Mouse (Mus musculus) midbrain, embryonic 14.5 days (tissue): ENCODE measurements around the gene Thpo. TPM values are rescaled to one million over a fixed set of nuclear protein-coding genes. Genes with fewer than 3 reads are reported as not detected.

ENCODE experiments used
- ATAC-seq: fragments of 200-750 bp; cut with Nextera tagmentation; 2 replicates; pipeline ENCODE4 v1.8.0; 2017; ENCODE audit warnings: moderate number of reproducible peaks, moderate library complexity; ENCODE audit not compliant: low FRiP score, low TSS enrichment
- DNase-seq: peaks from one replicate; pipeline ENCODE4 v3.0.0-alpha.2; 2015
- H3K27ac ChIP-seq: fragments of 300-500 bp; sonication (generic); replicated peaks from 2 replicates; pipeline ENCODE4 v1.5.1; 2014; ENCODE audit warnings: mild to moderate bottlenecking, low read depth, low read length, moderate library complexity
- H3K27me3 ChIP-seq: fragments of 300-500 bp; sonication (generic); 2 replicates; pipeline ENCODE4 v1.6.1; 2014; ENCODE audit warnings: low read length, control low read depth, mixed read lengths; ENCODE audit not compliant: control insufficient read depth, insufficient read depth
- H3K36me3 ChIP-seq: fragments of 300-500 bp; sonication (generic); 2 replicates; pipeline ENCODE4 v1.6.1; 2014; ENCODE audit warnings: low read length, control low read depth; ENCODE audit not compliant: control insufficient read depth, insufficient read depth
- H3K4me1 ChIP-seq: fragments of 300-500 bp; sonication (generic); 2 replicates; pipeline ENCODE4 v1.6.1; 2014; ENCODE audit warnings: mild to moderate bottlenecking, antibody characterized with exemption, low read length, control low read depth; ENCODE audit not compliant: control insufficient read depth, insufficient read depth
- H3K4me2 ChIP-seq: fragments of 300-500 bp; sonication (generic); 2 replicates; pipeline ENCODE4 v1.6.1; 2014; ENCODE audit warnings: mild to moderate bottlenecking, low read length, moderate library complexity
- H3K4me3 ChIP-seq: fragments of 300-500 bp; sonication (generic); replicated peaks from 2 replicates; pipeline ENCODE4 v1.5.1; 2014; ENCODE audit warnings: low read depth, low read length
- H3K9ac ChIP-seq: fragments of 300-500 bp; sonication (generic); replicated peaks from 2 replicates; pipeline ENCODE4 v1.6.1; 2014; ENCODE audit warnings: mild to moderate bottlenecking, low read length, moderate library complexity
- H3K9me3 ChIP-seq: fragments of 300-500 bp; sonication (generic); 2 replicates; pipeline ENCODE4 v1.6.1; 2016; ENCODE audit warnings: low read length, control low read depth, mixed read lengths; ENCODE audit not compliant: control insufficient read depth
- WGBS: fragments of 180-500 bp; shearing (Covaris S2); extraction: QIAGEN DNeasy Blood & Tissue Kit; methylation state at CpG from one replicate; pipeline ENCODE4 v1.1.7; 2014; 5-methylcytosine and 5-hydroxymethylcytosine counted together
- polyA plus RNA-seq: library from polyadenylated mRNA; unstranded; fragments of >200 nt; fragmentation: Nextera tagmentation; extraction: Ambion mirVana; gene quantifications from 2 replicates; pipeline ENCODE4 v1.2.1, GENCODE M21; 2014

Gene Thpo
- polyA plus RNA-seq, 1 experiment from 2014 or later = 0.99 TPM

DNA sequence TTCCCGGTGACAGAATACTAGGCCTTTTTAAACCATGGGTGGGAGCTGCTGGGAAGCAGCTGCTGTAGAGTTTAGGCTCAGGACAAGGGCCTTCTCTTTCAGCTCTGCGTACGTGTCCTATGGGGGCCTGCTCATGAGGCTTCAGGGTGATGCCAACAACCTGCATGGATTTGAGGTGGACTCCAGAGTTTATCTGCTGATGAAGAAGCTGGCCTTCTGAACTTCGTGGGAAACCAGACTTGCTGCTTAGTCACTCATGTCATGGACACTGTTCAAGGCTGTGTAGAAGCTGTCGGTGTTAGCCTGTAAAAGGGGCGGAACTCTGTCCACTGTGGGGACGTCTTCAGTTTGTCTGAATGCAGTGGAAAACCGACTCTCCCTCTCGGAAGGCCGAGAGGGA is 12.5 kb downstream of the Thpo start:
- DNase-seq = no peak
- Histone ChIP-seq H3K36me3 (peaks cover 25% of the 10 kb centered on the region), H3K4me3 (no peak overlapping the region), H3K9ac (no peak overlapping the region), H3K4me1 (peaks cover 9% of the 10 kb centered on the region), H3K27ac (no peak overlapping the region), H3K27me3 (no peaks in the 10 kb centered on the region), H3K9me3 (no peaks in the 10 kb centered on the region), H3K4me2 (no peak overlapping the region)
- 89% methylated on average over 10 of the region's 10 CpGs for WGBS
- no peak for ATAC-seq

DNA sequence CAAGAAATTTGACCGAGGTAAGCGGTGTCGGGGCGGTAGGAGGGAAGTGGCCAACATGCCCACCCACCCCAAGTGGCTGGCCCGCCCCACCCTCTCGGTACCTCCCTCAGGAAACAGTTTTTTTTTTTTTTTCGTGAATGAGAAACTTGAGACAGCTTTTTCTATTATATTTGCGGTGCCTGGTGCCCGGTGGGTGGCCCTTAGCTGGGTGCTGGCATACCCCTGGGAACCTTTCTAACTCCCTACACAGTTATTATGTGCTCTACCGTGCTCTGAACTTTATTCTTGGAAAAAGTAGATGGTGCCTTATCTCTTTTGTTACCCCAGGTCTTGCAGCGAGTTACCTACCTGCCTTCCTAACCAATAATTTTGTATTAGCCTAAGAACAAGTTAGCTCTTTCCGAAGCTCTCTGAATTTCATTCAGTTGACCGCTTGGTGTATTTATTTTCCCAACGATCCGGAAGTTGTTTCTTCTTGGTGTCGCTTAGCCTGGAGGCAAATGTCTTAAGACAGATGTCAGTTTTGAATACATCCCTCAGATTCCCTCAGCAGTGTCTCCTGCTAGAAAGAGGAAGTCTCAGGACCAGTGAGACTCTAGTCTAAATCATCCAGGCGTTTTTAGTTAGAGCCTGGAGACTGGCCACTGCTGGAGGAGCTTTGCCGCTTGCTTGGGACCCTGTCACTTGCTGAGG is 16.2 kb downstream of the Thpo start:
- peak overlapping the region; percentile 89; the same call in 1 of the 2 replicates for H3K27ac ChIP-seq
- ATAC-seq = no peak
- 4% methylated on average over 18 of the region's 18 CpGs for WGBS

DNA sequence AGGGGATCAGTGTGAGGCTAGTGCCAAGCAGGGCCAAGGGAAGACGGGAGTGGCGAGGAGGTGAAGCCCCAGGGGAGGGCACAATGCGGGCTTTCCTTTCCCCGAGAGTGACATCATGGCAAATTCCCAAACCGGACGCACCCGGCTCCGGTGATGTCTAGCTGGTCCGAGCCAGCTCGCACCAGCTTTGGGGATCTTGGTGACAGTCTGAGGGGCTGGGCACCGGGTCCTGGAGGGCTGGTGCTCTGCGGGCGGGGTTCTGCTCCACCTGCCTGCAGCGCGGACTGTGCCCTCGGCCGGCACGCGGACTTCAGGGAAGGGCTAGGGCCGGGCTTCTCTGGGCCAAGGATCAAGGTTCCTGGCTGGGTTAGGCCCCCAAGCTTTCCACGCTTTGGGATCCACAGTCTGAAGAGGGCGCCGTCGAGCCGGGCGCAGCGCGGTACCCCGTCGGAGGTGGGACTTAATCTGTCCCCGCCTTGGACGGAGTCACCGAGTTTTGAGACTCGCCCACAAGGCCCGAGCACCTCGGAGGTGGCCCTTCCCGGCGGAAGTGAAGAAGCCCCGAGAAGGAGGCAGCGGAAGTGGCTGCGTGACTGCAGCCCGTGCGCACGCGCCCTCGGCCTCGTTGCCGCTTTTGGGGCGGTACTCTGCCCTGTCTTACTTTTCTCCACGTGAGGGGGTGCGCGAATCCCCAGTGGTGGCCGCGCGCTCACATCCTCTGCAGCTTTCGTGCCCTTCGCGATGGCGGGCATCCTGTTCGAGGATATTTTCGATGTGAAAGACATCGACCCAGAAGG is 16.9 kb downstream of the Thpo start, which contains the start of the genes Polr2h and Clcn2:
Polr2h (plus strand) TSS at position 485 of the 797 bp plus-strand sequence.
Clcn2 (minus strand) TSS at position 566 of the 797 bp plus-strand sequence.
- H3K9me3 ChIP-seq = no peaks in the 10 kb centered on the region
- peaks cover 31% of the 10 kb centered on the region for H3K4me1 ChIP-seq
- peaks cover 34% of the 10 kb centered on the region for H3K36me3 ChIP-seq
- DNase-seq (peak; percentile 96), ATAC-seq (peak; percentile 79)
- peak within 1 kb of the TSS; percentile 66 for H3K4me3 ChIP-seq
- no peaks in the 10 kb centered on the region for H3K27me3 ChIP-seq
- H3K4me2 ChIP-seq = peak within 1 kb of the TSS; percentile 94
- WGBS = under 1% methylated on average over 62 of the region's 62 CpGs
- H3K9ac ChIP-seq = peak within 1 kb of the TSS; percentile 78
- H3K27ac ChIP-seq = peak within 1 kb of the TSS; percentile 89

More for the DNA sequence above, 16.2 kb downstream of the Thpo start:
- Histone ChIP-seq H3K36me3 (peaks cover 27% of the 10 kb centered on the region), H3K9ac (peak overlapping the region; percentile 78), H3K4me1 (peaks cover 31% of the 10 kb centered on the region), H3K9me3 (no peaks in the 10 kb centered on the region), H3K4me2 (peak overlapping the region; percentile 94), H3K27me3 (no peaks in the 10 kb centered on the region), H3K4me3 (peak overlapping the region; percentile 66)
- no peak for DNase-seq

DNA sequence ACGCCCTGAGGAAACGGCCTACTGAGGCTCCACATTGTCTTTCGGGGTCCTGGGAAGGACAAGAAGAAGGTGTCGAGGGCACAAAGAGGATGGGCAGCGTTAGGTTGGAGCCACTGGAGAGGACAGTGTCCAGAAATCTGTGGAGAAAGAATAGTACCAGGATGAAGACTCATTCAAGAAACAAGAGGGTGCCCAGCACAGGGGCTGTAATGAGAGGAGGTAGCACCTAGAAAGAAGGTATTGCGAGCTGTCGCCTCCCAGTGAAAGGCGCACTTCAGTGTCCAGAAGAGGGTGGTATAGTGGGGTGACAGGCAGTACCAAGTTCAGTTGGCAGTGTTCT is 17.5 kb downstream of the Thpo start:
- no peaks in the 10 kb centered on the region for H3K27me3 ChIP-seq
- H3K36me3 ChIP-seq = peaks cover 34% of the 10 kb centered on the region
- peaks cover 31% of the 10 kb centered on the region for H3K4me1 ChIP-seq
- peak overlapping the region; percentile 66 for H3K4me3 ChIP-seq
- H3K4me2 ChIP-seq = peak overlapping the region; percentile 94
- 0% methylated on average over 8 of the region's 8 CpGs for WGBS
- ATAC-seq (no peak; the same call in 1 of the 2 replicates), DNase-seq (no peak)
- peak overlapping the region; percentile 78 for H3K9ac ChIP-seq
- H3K27ac ChIP-seq = peak overlapping the region; percentile 89
- no peaks in the 10 kb centered on the region for H3K9me3 ChIP-seq

DNA sequence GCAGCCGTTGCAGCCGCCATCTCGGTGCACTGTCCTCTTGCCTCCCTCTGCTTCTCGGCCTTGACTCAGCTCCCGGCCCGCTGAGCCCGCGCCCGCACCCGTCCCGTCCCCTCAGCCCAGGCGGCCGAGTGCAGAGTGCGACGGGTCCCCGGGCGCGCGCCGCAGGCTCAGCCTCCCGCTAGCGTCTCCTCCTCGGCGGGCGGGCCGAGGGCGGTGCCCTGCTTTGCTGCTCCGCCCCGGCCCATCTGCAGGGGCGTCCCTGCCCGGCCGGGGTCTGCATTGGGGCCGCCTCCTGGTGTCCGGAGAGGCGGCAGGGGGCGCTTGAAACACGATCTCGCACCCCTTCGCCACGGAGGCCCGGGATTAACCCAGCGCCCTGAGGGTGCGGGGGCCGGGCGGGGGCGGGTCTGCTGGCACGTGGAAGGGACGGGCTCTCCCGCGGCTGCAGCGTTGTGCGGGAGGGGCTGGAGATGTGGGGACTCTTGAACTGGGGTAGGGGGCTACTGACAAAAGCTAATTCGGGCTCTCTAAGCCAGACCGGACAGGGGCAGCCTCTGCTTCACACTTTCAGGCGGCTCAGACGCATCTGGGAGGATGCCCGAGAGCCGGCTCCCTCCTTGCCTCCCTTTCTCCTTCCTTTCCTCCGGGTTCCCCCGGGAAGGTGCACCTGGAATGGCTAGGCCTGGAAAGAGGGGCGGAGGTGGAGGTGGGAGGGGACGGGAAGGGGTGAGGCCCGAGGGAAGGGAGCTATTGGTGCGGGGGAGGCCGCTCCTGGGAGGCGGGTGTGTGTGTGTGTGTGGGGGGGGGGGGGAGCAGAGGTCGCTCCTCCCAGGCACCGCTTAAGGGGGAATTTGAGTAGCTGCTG is 18.1 kb downstream of the Thpo start:
- WGBS = 1% methylated on average over 68 of the region's 68 CpGs

DNA sequence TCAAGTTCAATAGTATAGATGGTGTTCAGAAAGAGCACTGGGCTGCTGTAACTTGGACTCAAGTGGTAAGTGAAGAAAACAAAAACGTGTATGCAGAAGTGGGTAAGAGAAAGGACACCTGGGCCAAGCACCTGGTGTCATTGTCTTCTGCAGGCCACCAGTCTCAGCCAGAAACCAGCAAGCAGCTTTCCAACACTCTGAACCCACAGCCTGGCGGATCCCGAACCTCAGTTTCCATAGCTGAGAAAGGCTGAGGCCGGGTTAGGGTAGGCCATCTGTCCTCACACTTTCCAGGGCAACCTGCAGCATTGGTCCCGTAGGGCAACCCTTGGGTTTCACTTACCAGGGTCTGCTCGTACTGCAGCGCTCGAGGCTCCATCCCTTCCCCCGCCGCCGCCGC is 18.7 kb downstream of the Thpo start:
- 0% methylated on average over 12 of the region's 12 CpGs for WGBS
- no peak for ATAC-seq

More for the DNA sequence above, 18.1 kb downstream of the Thpo start:
- Histone ChIP-seq H3K9ac (peak overlapping the region; percentile 78), H3K9me3 (no peaks in the 10 kb centered on the region), H3K4me2 (peak overlapping the region; percentile 94), H3K27me3 (no peaks in the 10 kb centered on the region), H3K36me3 (peaks cover 34% of the 10 kb centered on the region), H3K4me1 (peaks cover 31% of the 10 kb centered on the region), H3K27ac (peak overlapping the region; percentile 89), H3K4me3 (peak overlapping the region; percentile 66)
- ATAC-seq (peak; percentile 85), DNase-seq (peak; percentile 92)

DNA sequence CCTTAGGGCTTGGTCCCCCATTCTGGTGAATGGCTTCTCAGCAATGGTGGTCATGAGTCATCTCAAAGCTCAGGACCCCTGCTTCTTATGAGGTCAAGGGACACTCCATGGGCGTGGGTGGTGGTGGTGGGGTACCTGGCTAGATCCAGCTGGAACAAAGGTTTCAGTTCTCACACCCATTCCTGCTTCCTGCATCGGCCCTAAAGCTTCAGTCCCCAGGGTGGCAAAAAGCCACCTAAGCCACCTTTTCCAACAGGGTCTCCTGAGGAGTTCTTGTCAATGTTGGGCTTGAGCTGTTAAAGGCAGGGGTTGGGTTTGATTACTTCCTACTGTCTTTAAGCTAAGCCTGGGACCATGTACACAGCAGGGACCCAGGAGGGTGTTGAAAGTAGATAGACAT is 19.1 kb downstream of the Thpo start:
- DNase-seq (no peak), ATAC-seq (no peak)
- Histone ChIP-seq H3K27me3 (no peaks in the 10 kb centered on the region), H3K27ac (no peak overlapping the region; the same call in 1 of the 2 replicates), H3K4me3 (peak overlapping the region; percentile 66), H3K4me2 (peak overlapping the region; percentile 94), H3K9me3 (no peaks in the 10 kb centered on the region), H3K36me3 (peaks cover 34% of the 10 kb centered on the region), H3K9ac (peak overlapping the region; percentile 78), H3K4me1 (peaks cover 31% of the 10 kb centered on the region)
- WGBS = 54% methylated on average over 2 of the region's 2 CpGs

More for the DNA sequence above, 18.7 kb downstream of the Thpo start:
- Histone ChIP-seq H3K9ac (peak overlapping the region; percentile 78), H3K4me1 (peaks cover 31% of the 10 kb centered on the region), H3K27me3 (no peaks in the 10 kb centered on the region), H3K4me2 (peak overlapping the region; percentile 94), H3K4me3 (peak overlapping the region; percentile 66), H3K9me3 (no peaks in the 10 kb centered on the region), H3K36me3 (peaks cover 34% of the 10 kb centered on the region), H3K27ac (peak overlapping the region; percentile 89)
- no peak for DNase-seq
